Mouse (Mus musculus): Measurements from ENCODE around the gene Crtam. TPM values are rescaled to one million over a fixed set of nuclear protein-coding genes. Genes with fewer than 3 reads are reported as not detected.

Crtam gene
- 0.06 TPM in 1 of 2 replicates, not detected in the other for polyA plus RNA-seq (2015; fragmentation: Nextera tagmentation; extraction: Ambion mirVana)

GRCm38 (mm10) chr9:41004415-41004814 lies at the start of gene Crtam:
Gene Crtam (minus strand): TSS chr9:41004628.
- Histone ChIP-seq H3K27me3 (replicated peaks) (no peaks in the 10 kb centered on the region), H3K9ac (no peak within 1 kb of the TSS), H3K27ac (no peak within 1 kb of the TSS), H3K4me1 (no peaks in the 10 kb centered on the region), H3K36me3 (no peaks in the 10 kb centered on the region), H3K4me2 (no peak within 1 kb of the TSS), H3K4me3 (replicated peaks) (no peak within 1 kb of the TSS), H3K9me3 (no peaks in the 10 kb centered on the region)
- no peak for ATAC-seq (ENCODE audit: insufficient read depth, low FRiP score, low read depth)
- 38% methylated on average over 4 of the region's 4 CpGs for WGBS

- no peaks in the 10 kb centered on the region for H3K36me3 ChIP-seq
- no peaks in the 10 kb centered on the region for H3K4me1 ChIP-seq
- H3K27me3 ChIP-seq (replicated peaks), result no peaks in the 10 kb centered on the region
- 84% methylated on average over 9 of the region's 9 CpGs for WGBS
- no peaks in the 10 kb centered on the region for H3K9me3 ChIP-seq
- H3K4me2 ChIP-seq, result no peak overlapping the region
- no peak overlapping the region for H3K27ac ChIP-seq
- no peak overlapping the region for H3K4me3 ChIP-seq (replicated peaks)
- no peak overlapping the region for H3K9ac ChIP-seq
- ATAC-seq (ENCODE audit: insufficient read depth, low FRiP score, low read depth), result no peak
Measured at GRCm38 (mm10) chr9:41054166-41054565, 49.7 kb upstream of the Crtam start.

DNA sequence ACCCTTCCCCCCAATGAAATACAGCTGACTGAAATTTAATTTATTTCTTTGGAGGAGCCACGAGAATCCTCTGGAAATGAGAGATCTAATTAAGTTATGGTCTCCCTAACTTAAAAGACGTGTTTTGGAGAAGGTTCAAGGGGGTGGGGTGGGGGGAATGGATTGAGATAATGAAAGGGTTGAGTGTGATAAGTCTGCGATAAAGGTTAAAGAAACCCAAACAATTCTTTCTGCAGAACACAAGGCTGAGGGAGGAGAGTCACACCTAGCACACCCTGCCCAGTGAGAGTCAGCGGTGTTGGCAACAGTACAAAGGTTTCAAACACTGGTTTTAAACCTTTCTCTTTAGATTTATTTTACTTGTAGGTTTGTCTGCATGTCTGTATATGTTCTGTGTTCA lies 49.0 kb upstream of the Crtam start:
- Histone ChIP-seq H3K36me3 (no peaks in the 10 kb centered on the region), H3K27ac (no peak overlapping the region), H3K4me3 (replicated peaks) (no peak overlapping the region), H3K27me3 (replicated peaks) (no peaks in the 10 kb centered on the region), H3K9ac (no peak overlapping the region), H3K4me2 (no peak overlapping the region), H3K4me1 (no peaks in the 10 kb centered on the region), H3K9me3 (no peaks in the 10 kb centered on the region)
- ATAC-seq (ENCODE audit: insufficient read depth, low FRiP score, low read depth), result no peak
- 52% methylated on average over 4 of the region's 4 CpGs for WGBS

GRCm38 (mm10) chr9:41051080-41051932 lies 46.9 kb upstream of the Crtam start:
- WGBS, result 45% methylated on average over 11 of the region's 11 CpGs
- no peaks in the 10 kb centered on the region for H3K4me1 ChIP-seq

DNA sequence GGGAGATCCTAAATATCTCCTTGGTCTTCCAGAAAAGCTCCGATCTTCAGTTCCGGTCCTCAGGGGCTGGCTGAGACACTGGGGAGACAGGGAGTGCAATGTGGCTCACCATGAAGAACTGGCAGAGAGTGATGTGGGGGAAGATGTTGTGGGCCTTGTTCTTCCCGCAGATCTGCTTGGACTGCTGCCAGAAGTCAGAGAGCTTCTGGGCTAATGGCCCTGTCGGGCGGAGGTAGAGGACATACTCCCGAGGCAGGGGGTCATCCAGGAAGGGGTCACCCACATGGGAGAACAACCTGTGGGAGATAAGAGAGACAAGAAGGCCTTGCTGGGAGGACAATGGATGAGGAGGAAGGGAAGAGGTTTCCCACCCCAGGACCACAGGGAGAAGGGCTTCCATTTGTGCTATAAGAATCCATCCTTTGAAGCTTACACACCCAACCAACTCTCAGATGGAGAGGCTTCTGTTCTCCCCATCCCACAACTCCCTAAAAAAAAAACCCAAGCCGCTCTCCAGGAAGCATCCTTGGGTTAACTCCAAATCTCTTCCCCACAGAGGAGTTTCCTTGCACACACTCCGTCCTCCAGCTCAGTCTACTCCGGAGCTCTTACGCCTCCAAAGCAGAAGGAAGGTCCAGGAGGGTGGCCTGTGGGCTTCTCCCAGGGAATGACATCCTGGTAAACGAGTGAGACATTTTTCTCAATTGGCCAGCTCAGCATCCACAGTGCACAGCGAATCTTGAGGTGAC lies 46.1 kb upstream of the Crtam start:
- H3K27me3 ChIP-seq (replicated peaks), result no peaks in the 10 kb centered on the region
- no peaks in the 10 kb centered on the region for H3K9me3 ChIP-seq
- WGBS, result 56% methylated on average over 12 of the region's 12 CpGs
- ATAC-seq (ENCODE audit: insufficient read depth, low FRiP score, low read depth), result no peak
- H3K27ac ChIP-seq, result no peak overlapping the region
- H3K4me3 ChIP-seq (replicated peaks), result no peak overlapping the region
- H3K36me3 ChIP-seq, result no peaks in the 10 kb centered on the region
- no peak overlapping the region for H3K4me2 ChIP-seq
- no peak overlapping the region for H3K9ac ChIP-seq
- no peaks in the 10 kb centered on the region for H3K4me1 ChIP-seq

More at GRCm38 (mm10) chr9:41051080-41051932, 46.9 kb upstream of the Crtam start:
- Histone ChIP-seq H3K4me2 (no peak overlapping the region), H3K27me3 (replicated peaks) (no peaks in the 10 kb centered on the region), H3K9me3 (no peaks in the 10 kb centered on the region), H3K4me3 (replicated peaks) (no peak overlapping the region), H3K27ac (no peak overlapping the region), H3K36me3 (no peaks in the 10 kb centered on the region), H3K9ac (no peak overlapping the region)
- ATAC-seq (ENCODE audit: insufficient read depth, low FRiP score, low read depth), result no peak

DNA sequence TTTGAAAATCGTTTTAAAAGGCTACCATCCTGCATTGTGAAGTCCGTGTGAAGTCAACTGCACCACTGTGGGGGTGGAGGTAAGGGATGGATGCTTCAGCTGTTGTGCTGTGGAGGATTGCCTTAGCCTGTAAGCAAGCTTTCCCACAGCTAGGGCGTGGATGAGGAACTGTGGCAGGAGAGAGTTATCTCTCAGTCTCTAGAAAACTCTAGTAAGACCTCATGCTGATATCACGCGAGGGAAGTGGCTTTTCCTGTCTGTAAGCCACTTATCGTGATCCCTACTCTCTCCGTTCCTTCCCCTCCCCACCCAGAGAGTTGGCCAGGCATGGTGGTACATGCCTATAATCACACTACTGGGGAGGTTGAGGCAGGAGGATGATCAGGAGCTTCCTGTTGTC lies 44.9 kb upstream of the Crtam start:
- no peaks in the 10 kb centered on the region for H3K27me3 ChIP-seq (replicated peaks)
- H3K9me3 ChIP-seq, result no peaks in the 10 kb centered on the region
- H3K27ac ChIP-seq, result no peak overlapping the region
- no peak overlapping the region for H3K4me2 ChIP-seq
- no peaks in the 10 kb centered on the region for H3K36me3 ChIP-seq
- H3K9ac ChIP-seq, result no peak overlapping the region
- H3K4me3 ChIP-seq (replicated peaks), result no peak overlapping the region
- no peak; the same call in 1 of the 2 replicates for ATAC-seq (ENCODE audit: insufficient read depth, low FRiP score, low read depth)
- H3K4me1 ChIP-seq, result no peaks in the 10 kb centered on the region
- WGBS, result 86% methylated on average over 7 of the region's 7 CpGs

- ATAC-seq (ENCODE audit: insufficient read depth, low FRiP score, low read depth), result no peak
- Histone ChIP-seq H3K9ac (no peak overlapping the region), H3K9me3 (no peaks in the 10 kb centered on the region), H3K27me3 (replicated peaks) (no peaks in the 10 kb centered on the region), H3K4me3 (replicated peaks) (no peak overlapping the region), H3K4me2 (no peak overlapping the region), H3K36me3 (no peaks in the 10 kb centered on the region), H3K27ac (no peak overlapping the region), H3K4me1 (no peaks in the 10 kb centered on the region)
- WGBS, result 79% methylated on average over 3 of the region's 3 CpGs
Measured at GRCm38 (mm10) chr9:41048820-41049219, 44.4 kb upstream of the Crtam start.

GRCm38 (mm10) chr9:41048216-41048615 lies 43.8 kb upstream of the Crtam start:
- Histone ChIP-seq H3K9me3 (no peaks in the 10 kb centered on the region), H3K4me2 (no peak overlapping the region), H3K4me3 (replicated peaks) (no peak overlapping the region), H3K27ac (no peak overlapping the region), H3K9ac (no peak overlapping the region), H3K27me3 (replicated peaks) (no peaks in the 10 kb centered on the region), H3K36me3 (no peaks in the 10 kb centered on the region), H3K4me1 (no peaks in the 10 kb centered on the region)
- WGBS, result 93% methylated on average over 7 of the region's 7 CpGs
- no peak for ATAC-seq (ENCODE audit: insufficient read depth, low FRiP score, low read depth)

GRCm38 (mm10) chr9:41047654-41048053 lies 43.2 kb upstream of the Crtam start:
- H3K4me3 ChIP-seq (replicated peaks), result no peak overlapping the region
- H3K9me3 ChIP-seq, result no peaks in the 10 kb centered on the region
- H3K4me2 ChIP-seq, result no peak overlapping the region
- ATAC-seq (ENCODE audit: insufficient read depth, low FRiP score, low read depth), result no peak
- H3K9ac ChIP-seq, result no peak overlapping the region
- 70% methylated on average over 2 of the region's 2 CpGs for WGBS
- H3K36me3 ChIP-seq, result no peaks in the 10 kb centered on the region
- H3K27ac ChIP-seq, result no peak overlapping the region
- no peaks in the 10 kb centered on the region for H3K27me3 ChIP-seq (replicated peaks)
- no peaks in the 10 kb centered on the region for H3K4me1 ChIP-seq

DNA sequence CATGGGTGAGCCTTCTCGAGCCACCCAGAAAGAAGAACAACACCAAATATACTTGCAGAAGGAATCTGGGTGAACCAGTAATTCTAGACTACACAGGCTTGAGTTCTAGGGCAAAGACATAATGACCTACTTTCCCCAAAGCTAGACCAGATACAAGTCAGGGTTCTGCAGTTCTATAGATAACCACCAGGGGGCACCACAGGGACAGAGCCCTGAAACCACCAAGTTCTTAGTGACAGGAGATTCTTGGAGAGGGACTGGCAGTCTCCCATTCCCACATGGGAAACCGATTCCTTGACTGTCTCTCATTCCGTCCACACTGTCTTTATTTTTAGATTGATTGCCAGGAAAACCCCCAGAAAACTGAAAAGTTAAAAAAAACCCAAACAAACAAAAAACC lies 40.2 kb upstream of the Crtam start:
- H3K4me1 ChIP-seq, result no peaks in the 10 kb centered on the region
- no peaks in the 10 kb centered on the region for H3K9me3 ChIP-seq
- H3K4me2 ChIP-seq, result no peak overlapping the region
- ATAC-seq (ENCODE audit: insufficient read depth, low FRiP score, low read depth), result no peak
- WGBS, result 29% methylated on average over 3 of the region's 3 CpGs
- H3K36me3 ChIP-seq, result no peaks in the 10 kb centered on the region
- H3K27me3 ChIP-seq (replicated peaks), result no peaks in the 10 kb centered on the region
- H3K9ac ChIP-seq, result no peak overlapping the region
- no peak overlapping the region for H3K4me3 ChIP-seq (replicated peaks)
- no peak overlapping the region for H3K27ac ChIP-seq

- no peak overlapping the region for H3K4me3 ChIP-seq (replicated peaks)
- no peak overlapping the region for H3K4me2 ChIP-seq
- no peaks in the 10 kb centered on the region for H3K27me3 ChIP-seq (replicated peaks)
- H3K4me1 ChIP-seq, result no peaks in the 10 kb centered on the region
- ATAC-seq (ENCODE audit: insufficient read depth, low FRiP score, low read depth), result no peak
- H3K9me3 ChIP-seq, result no peaks in the 10 kb centered on the region
- no peak overlapping the region for H3K9ac ChIP-seq
- no peaks in the 10 kb centered on the region for H3K36me3 ChIP-seq
- 81% methylated on average over 5 of the region's 5 CpGs for WGBS
- H3K27ac ChIP-seq, result no peak overlapping the region
Measured at GRCm38 (mm10) chr9:41043641-41044040, 39.2 kb upstream of the Crtam start.

DNA sequence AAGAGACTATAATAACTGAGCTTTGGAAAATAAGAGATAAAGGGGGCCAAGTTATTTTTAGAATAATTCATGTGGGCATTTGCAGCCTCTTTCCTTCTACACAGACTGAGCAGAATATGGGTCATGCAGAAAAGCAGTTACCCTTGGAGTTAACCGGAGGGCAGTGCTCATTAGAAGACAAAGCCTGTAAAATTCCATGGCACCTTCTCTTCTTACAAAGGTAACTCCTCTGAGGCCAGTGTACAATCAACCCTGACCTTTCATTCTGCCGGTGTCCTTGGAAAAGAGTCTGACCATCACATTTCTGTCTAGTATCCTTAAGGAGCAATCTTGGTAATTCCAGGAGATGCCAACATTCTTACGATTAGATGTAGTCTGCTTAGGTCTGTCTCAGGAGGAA lies 37.0 kb upstream of the Crtam start:
- no peaks in the 10 kb centered on the region for H3K36me3 ChIP-seq
- H3K9ac ChIP-seq, result no peak overlapping the region
- H3K4me1 ChIP-seq, result no peaks in the 10 kb centered on the region
- no peaks in the 10 kb centered on the region for H3K9me3 ChIP-seq
- H3K4me3 ChIP-seq (replicated peaks), result no peak overlapping the region
- no peak overlapping the region for H3K27ac ChIP-seq
- 85% methylated on average over 3 of the region's 3 CpGs for whole genome bisulfite sequencing
- no peaks in the 10 kb centered on the region for H3K27me3 ChIP-seq (replicated peaks)
- no peak for ATAC-seq (ENCODE audit: insufficient read depth, low FRiP score, low read depth)
- H3K4me2 ChIP-seq, result no peak overlapping the region
